Mouse (Mus musculus) lung, postnatal 0 days (tissue): ENCODE results near the gene Il20.

Experiments
- CTCF ChIP-seq: IDR thresholded peaks from 2 replicates; pipeline ENCODE4 v1.5.1; 2016; ENCODE audit warnings: antibody characterized with exemption, mild to moderate bottlenecking
- EP300 ChIP-seq: IDR thresholded peaks from 2 replicates; pipeline ENCODE4 v1.6.1; 2016; ENCODE audit warnings: antibody characterized with exemption, mild to moderate bottlenecking, control low read depth

- TF ChIP-seq EP300 (no peak), CTCF (no peak)
Measured at GRCm38 (mm10) chr1:130911401-130912010, at the start of gene Il20.
